Mouse (Mus musculus) thymus, adult 2 months (tissue): ENCODE data around the gene Ppie. TPM values are rescaled to one million over a fixed set of nuclear protein-coding genes. Genes with fewer than 3 reads are reported as not detected.
"Not testable (repeated sequence)": the region's sequence is repeated elsewhere in the genome, so short reads cannot be mapped to it uniquely, and the experiment has no call there.

Experiments used
- DNase-seq: peaks from one replicate; pipeline ENCODE4 v3.0.0; 2021
- H3K27ac ChIP-seq: fragments of 200-500 bp; 2 replicates; pipeline ENCODE4 v1.5.1; 2012; ENCODE audit warnings: low read length, control low read depth; ENCODE audit not compliant: control insufficient read depth, insufficient read depth
- H3K27me3 ChIP-seq: fragments of 200-500 bp; 2 replicates; pipeline ENCODE4 v1.6.1; 2012; ENCODE audit warnings: mild to moderate bottlenecking, low read length, moderate library complexity, mixed read lengths; ENCODE audit not compliant: control insufficient read depth, insufficient read depth
- H3K36me3 ChIP-seq: fragments of 200-500 bp; 2 replicates; pipeline ENCODE4 v1.6.1; 2012; ENCODE audit warnings: mild to moderate bottlenecking, low read length, moderate library complexity; ENCODE audit not compliant: control insufficient read depth, insufficient read depth
- H3K4me1 ChIP-seq: fragments of 200-500 bp; replicated peaks from 2 replicates; pipeline ENCODE4 v1.6.1; 2012; ENCODE audit warnings: low read length; ENCODE audit not compliant: control insufficient read depth, insufficient read depth
- H3K4me3 ChIP-seq: fragments of 200-500 bp; 2 replicates; pipeline ENCODE4 v1.5.1; 2012; ENCODE audit warnings: mild to moderate bottlenecking, low read length, control low read depth, moderate library complexity; ENCODE audit not compliant: control insufficient read depth, insufficient read depth
- CTCF ChIP-seq: fragments of 200-500 bp; IDR thresholded peaks from 2 replicates; pipeline ENCODE4 v1.5.1; 2012; ENCODE audit warnings: mild to moderate bottlenecking, control low read depth, low read length, moderate library complexity, borderline replicate concordance; ENCODE audit not compliant: control insufficient read depth, poor library complexity, insufficient read depth; ENCODE audit errors: extremely low read depth
- POLR2A ChIP-seq: fragments of 200-500 bp; IDR thresholded peaks from 2 replicates; pipeline ENCODE4 v1.6.1; 2012; ENCODE audit warnings: mild to moderate bottlenecking, low read length, control low read depth, moderate library complexity; ENCODE audit not compliant: control insufficient read depth, poor library complexity, insufficient read depth; ENCODE audit errors: extremely low read depth
- WGBS: fragments of 180-500 bp; shearing (Covaris S2); methylation state at CpG from one replicate; pipeline ENCODE4 v1.1.7; 2018; 5-methylcytosine and 5-hydroxymethylcytosine counted together
- polyA plus RNA-seq: library from polyadenylated mRNA; depleted of rRNA; stranded (reverse); fragments of >200 nt; gene quantifications from 2 replicates; pipeline ENCODE4 v1.2.3, GENCODE M21; 2012

Gene Ppie
- polyA plus RNA-seq, 1 experiment: 26.1 TPM

- DNase-seq: no peak
- 21% methylated on average over 22 of the region's 22 CpGs for WGBS
- Histone ChIP-seq H3K27ac (no peak within 1 kb of the TSS), H3K4me1 (no peaks in the 10 kb centered on the region), H3K36me3 (no peaks in the 10 kb centered on the region), H3K27me3 (no peaks in the 10 kb centered on the region), H3K4me3 (no peak within 1 kb of the TSS)
- no peak for TF ChIP-seq CTCF
- no peak for TF ChIP-seq POLR2A
Observed at GRCm38 (mm10) chr4:123116011-123116410, 23.7 kb downstream of the Ppie start, which contains the start of gene Oxct2b. Gene Oxct2b, plus strand, starts transcription at chr4:123116266.

GRCm38 (mm10) chr4:123114651-123115050 lies 25.1 kb downstream of the Ppie start:
- DNase-seq, H3K4me3 ChIP-seq, H3K4me1 ChIP-seq, H3K36me3 ChIP-seq, H3K27me3 ChIP-seq, H3K27ac ChIP-seq: not testable (repeated sequence)
- 94% methylated on average over 4 of the region's 4 CpGs for WGBS

- no peak for TF ChIP-seq POLR2A
- Histone ChIP-seq H3K36me3 (no peaks in the 10 kb centered on the region), H3K27ac (no peak overlapping the region), H3K4me1 (no peaks in the 10 kb centered on the region), H3K4me3 (no peak overlapping the region), H3K27me3 (no peaks in the 10 kb centered on the region)
- no peak for DNase-seq
- WGBS: 23% methylated on average over 8 of the region's 8 CpGs
Observed at GRCm38 (mm10) chr4:123112216-123112764, 27.5 kb downstream of the Ppie start.

GRCm38 (mm10) chr4:123111275-123111983 lies 28.3 kb downstream of the Ppie start:
- H3K36me3 ChIP-seq, H3K4me3 ChIP-seq, H3K27ac ChIP-seq, DNase-seq, H3K27me3 ChIP-seq, H3K4me1 ChIP-seq: not testable (repeated sequence)
- 88% methylated on average over 10 of the region's 10 CpGs for WGBS

GRCm38 (mm10) chr4:123110751-123111150 lies 29.0 kb downstream of the Ppie start:
- Histone ChIP-seq H3K4me1 (no peaks in the 10 kb centered on the region), H3K27me3 (no peaks in the 10 kb centered on the region), H3K4me3 (no peak overlapping the region), H3K36me3 (no peaks in the 10 kb centered on the region), H3K27ac (no peak overlapping the region)
- WGBS: 93% methylated on average over 4 of the region's 4 CpGs
- no peak for DNase-seq
- no peak for TF ChIP-seq CTCF
- TF ChIP-seq POLR2A: no peak

- H3K4me3 ChIP-seq: no peak overlapping the region
- H3K27ac ChIP-seq: no peak overlapping the region
- H3K4me1 ChIP-seq: no peaks in the 10 kb centered on the region
- no peak for TF ChIP-seq POLR2A
- no peak for TF ChIP-seq CTCF
- H3K36me3 ChIP-seq: no peaks in the 10 kb centered on the region
- no peak for DNase-seq
- H3K27me3 ChIP-seq: peaks cover 4% of the 10 kb centered on the region; the same call in 1 of the 2 replicates
- WGBS: 96% methylated on average over 5 of the region's 5 CpGs
Observed at GRCm38 (mm10) chr4:123108056-123108455, 31.7 kb downstream of the Ppie start.

- WGBS: 96% methylated on average over 2 of the region's 2 CpGs
Observed at GRCm38 (mm10) chr4:123106864-123107263, 32.9 kb downstream of the Ppie start.

GRCm38 (mm10) chr4:123105929-123106328 lies 33.8 kb downstream of the Ppie start:
- 92% methylated on average over 7 of the region's 7 CpGs for WGBS

More at GRCm38 (mm10) chr4:123106864-123107263, 32.9 kb downstream of the Ppie start:
- Histone ChIP-seq H3K4me3 (no peak overlapping the region), H3K4me1 (no peaks in the 10 kb centered on the region), H3K36me3 (no peaks in the 10 kb centered on the region), H3K27me3 (peaks cover 4% of the 10 kb centered on the region; the same call in 1 of the 2 replicates), H3K27ac (no peak overlapping the region)
- TF ChIP-seq CTCF (no peak), POLR2A (no peak)
- DNase-seq: no peak

More at GRCm38 (mm10) chr4:123105929-123106328, 33.8 kb downstream of the Ppie start:
- H3K27me3 ChIP-seq, H3K4me1 ChIP-seq, DNase-seq, H3K36me3 ChIP-seq, H3K27ac ChIP-seq, H3K4me3 ChIP-seq: not testable (repeated sequence)
